19 mouse cellular contexts compared by ENCODE assay signal in genomic region chr3:107868452-107868851, GRCm38 (mm10). TPM values are rescaled to one million over a fixed set of nuclear protein-coding genes. Genes with fewer than 3 reads are reported as not detected.
DNase-seq lines count a peak whose midpoint lies in the region; ATAC-seq and TF ChIP-seq lines count a peak whose summit lies in the region.
"Had no signal": no experiment of that assay in that cellular context is flagged by ENCODE, and none has a peak within 500 bp of the region (broad histone marks: within the 10 kb centered on the region; RNA-seq: fewer than 3 reads in every experiment).

No protein-coding gene starts in this region.

- no peak for TF ChIP-seq POLR2A in ES-Bruce4 (IDR thresholded peaks at IDR 0.05; ENCODE audit: insufficient read depth, low read length)

- WGBS in hindbrain, embryonic 10.5 days, result 89% methylated on average over 22 of the region's 22 CpGs
- whole genome bisulfite sequencing in hindbrain, embryonic 16.5 days, result 88% methylated on average over 22 of the region's 22 CpGs
- 88% methylated on average over 22 of the region's 22 CpGs for WGBS in midbrain, embryonic 10.5 days
- WGBS in midbrain, embryonic 15.5 days, result 85% methylated on average over 22 of the region's 22 CpGs
- 90% methylated on average over 22 of the region's 22 CpGs for WGBS in limb, embryonic 13.5 days

- H3K27me3 ChIP-seq in hindbrain, embryonic 10.5 days (ENCODE audit: insufficient read depth, poor library complexity, severe bottlenecking), result peaks cover 7% of the 10 kb centered on the region; the same call in 1 of the 2 replicates
- H3K27me3 ChIP-seq in hindbrain, embryonic 16.5 days (replicated peaks; ENCODE audit: control insufficient read depth, insufficient read depth, low read length), result no peaks in the 10 kb centered on the region
- H3K27me3 ChIP-seq in midbrain, embryonic 10.5 days (ENCODE audit: low read depth, poor library complexity, severe bottlenecking), result 0 out of 2 replicates have a peak, but pooled peaks cover 4% of the 10 kb centered on the region
- H3K27me3 ChIP-seq in midbrain, embryonic 15.5 days (replicated peaks), result no peaks in the 10 kb centered on the region
- no peaks in the 10 kb centered on the region for H3K27me3 ChIP-seq in ES-Bruce4 (ENCODE audit: control insufficient read depth, insufficient read depth, low read length, poor library complexity, severe bottlenecking)
- H3K27me3 ChIP-seq in limb, embryonic 13.5 days, result no peaks in the 10 kb centered on the region
- H3K27me3 ChIP-seq: embryonic facial prominence, embryonic 15.5 days had no signal

- TF ChIP-seq EP300 in ES-Bruce4 (IDR thresholded peaks at IDR 0.05; ENCODE audit: insufficient read depth, low read depth, low read length), result no peak

- no peak overlapping the region for H3K4me2 ChIP-seq in hindbrain, embryonic 16.5 days (ENCODE audit: low read length)
- H3K4me2 ChIP-seq in midbrain, embryonic 15.5 days, result no peak overlapping the region
- H3K4me2 ChIP-seq in limb, embryonic 13.5 days (replicated peaks), result no peak overlapping the region
- H3K4me2 ChIP-seq: embryonic facial prominence, embryonic 15.5 days had no signal

- H3K4me1 ChIP-seq in hindbrain, embryonic 10.5 days (replicated peaks), result peaks cover 18% of the 10 kb centered on the region
- H3K4me1 ChIP-seq in hindbrain, embryonic 16.5 days (ENCODE audit: control insufficient read depth, insufficient read depth, low read depth, low read length), result peaks cover 7% of the 10 kb centered on the region; the same call in 1 of the 2 replicates
- H3K4me1 ChIP-seq in midbrain, embryonic 10.5 days, result peaks cover 22% of the 10 kb centered on the region
- H3K4me1 ChIP-seq in midbrain, embryonic 15.5 days, result peaks cover 18% of the 10 kb centered on the region
- no peaks in the 10 kb centered on the region for H3K4me1 ChIP-seq in ES-Bruce4 (ENCODE audit: control insufficient read depth, insufficient read depth, low read length)
- peaks cover 25% of the 10 kb centered on the region for H3K4me1 ChIP-seq in limb, embryonic 13.5 days

- no peak for DNase-seq in hindbrain, embryonic 10.5 days (ENCODE audit: low spot score)
- no peak for DNase-seq in midbrain, embryonic 10.5 days (ENCODE audit: low spot score)
- DNase-seq in cerebellum, adult 9-10 months, result no peak
- DNase-seq: adrenal gland, adult 8-10 months; B cell, adult 2 months; gastrocnemius, postnatal 25 days; heart, adult 2 months; heart, postnatal 36 days; kidney, adult 8-10 months; kidney, postnatal 14 days; liver; thymus, postnatal 36 days had no signal

- TF ChIP-seq CTCF in ES-Bruce4 (IDR thresholded peaks at IDR 0.05; ENCODE audit: low read depth, low read length), result no peak

- no peak overlapping the region for H3K9ac ChIP-seq in hindbrain, embryonic 16.5 days (ENCODE audit: low read depth, low read length)
- H3K9ac ChIP-seq in midbrain, embryonic 15.5 days, result no peak overlapping the region
- peak overlapping the region; percentile 27 for H3K9ac ChIP-seq in ES-Bruce4 (ENCODE audit: low read depth, poor library complexity, severe bottlenecking)
- 0 out of 2 replicates have a peak overlapping the region, but pooled peaks have one; percentile 43 for H3K9ac ChIP-seq in limb, embryonic 13.5 days
- H3K9ac ChIP-seq: embryonic facial prominence, embryonic 15.5 days had no signal

- no peak for ATAC-seq in hindbrain, embryonic 16.5 days
- no peak for ATAC-seq in midbrain, embryonic 15.5 days (replicated peaks)
- no peak for ATAC-seq in limb, embryonic 13.5 days (ENCODE audit: low FRiP score, low read depth)
- ATAC-seq: lung, postnatal 0 days had no signal

- H3K36me3 ChIP-seq in hindbrain, embryonic 10.5 days, result no peaks in the 10 kb centered on the region
- no peaks in the 10 kb centered on the region for H3K36me3 ChIP-seq in hindbrain, embryonic 16.5 days (ENCODE audit: control insufficient read depth, insufficient read depth, low read length)
- no peaks in the 10 kb centered on the region for H3K36me3 ChIP-seq in midbrain, embryonic 10.5 days
- H3K36me3 ChIP-seq in midbrain, embryonic 15.5 days (replicated peaks), result no peaks in the 10 kb centered on the region
- no peaks in the 10 kb centered on the region for H3K36me3 ChIP-seq in ES-Bruce4 (ENCODE audit: control insufficient read depth, insufficient read depth, low read length, poor library complexity, severe bottlenecking)
- H3K36me3 ChIP-seq in limb, embryonic 13.5 days, result no peaks in the 10 kb centered on the region
- H3K36me3 ChIP-seq: embryonic facial prominence, embryonic 15.5 days had no signal

- no peak overlapping the region for H3K4me3 ChIP-seq in hindbrain, embryonic 10.5 days
- no peak overlapping the region for H3K4me3 ChIP-seq in hindbrain, embryonic 16.5 days (ENCODE audit: low read length)
- no peak overlapping the region for H3K4me3 ChIP-seq in midbrain, embryonic 10.5 days
- no peak overlapping the region for H3K4me3 ChIP-seq in midbrain, embryonic 15.5 days
- peak overlapping the region; percentile 39 for H3K4me3 ChIP-seq in ES-Bruce4 (ENCODE audit: low read depth, low read length)
- H3K4me3 ChIP-seq in limb, embryonic 13.5 days, result no peak overlapping the region
- H3K4me3 ChIP-seq: embryonic facial prominence, embryonic 15.5 days; heart, adult 2 months had no signal

- H3K9me3 ChIP-seq in hindbrain, embryonic 10.5 days, result no peaks in the 10 kb centered on the region
- no peaks in the 10 kb centered on the region for H3K9me3 ChIP-seq in hindbrain, embryonic 16.5 days (ENCODE audit: control insufficient read depth, low read length)
- no peaks in the 10 kb centered on the region for H3K9me3 ChIP-seq in midbrain, embryonic 10.5 days (replicated peaks)
- no peaks in the 10 kb centered on the region for H3K9me3 ChIP-seq in midbrain, embryonic 15.5 days
- H3K9me3 ChIP-seq in ES-Bruce4 (replicated peaks; ENCODE audit: control insufficient read depth, insufficient read depth, low read length, poor library complexity, severe bottlenecking), result no peaks in the 10 kb centered on the region
- no peaks in the 10 kb centered on the region for H3K9me3 ChIP-seq in limb, embryonic 13.5 days
- H3K9me3 ChIP-seq: embryonic facial prominence, embryonic 15.5 days had no signal

- peak overlapping the region; percentile 60; the same call in 1 of the 2 replicates for H3K27ac ChIP-seq in hindbrain, embryonic 10.5 days
- H3K27ac ChIP-seq in hindbrain, embryonic 16.5 days (ENCODE audit: low read depth, low read length), result no peak overlapping the region
- peak overlapping the region; percentile 75 for H3K27ac ChIP-seq in midbrain, embryonic 10.5 days (replicated peaks)
- H3K27ac ChIP-seq in midbrain, embryonic 15.5 days, result no peak overlapping the region
- no peak overlapping the region for H3K27ac ChIP-seq in ES-Bruce4 (ENCODE audit: insufficient read depth, low read length)
- H3K27ac ChIP-seq in limb, embryonic 13.5 days, result no peak overlapping the region
- H3K27ac ChIP-seq: embryonic facial prominence, embryonic 15.5 days; heart, adult 2 months had no signal

RNA-seq across cellular contexts. Expression of gene Eps8l3, which starts 8.6 kb away (rescaled TPM):
- polyA plus RNA-seq in hindbrain, embryonic 10.5 days (2016; fragmentation: Nextera tagmentation; extraction: Ambion mirVana), result not detected in 2 replicates
- not detected in 2 replicates for polyA plus RNA-seq in hindbrain, embryonic 16.5 days (2015; fragmentation: Nextera tagmentation; extraction: Ambion mirVana)
- not detected in 2 replicates for polyA plus RNA-seq in midbrain, embryonic 10.5 days (2016; fragmentation: Nextera tagmentation; extraction: Ambion mirVana)
- 0.09 TPM in 1 of 2 replicates, not detected in the other for polyA plus RNA-seq in midbrain, embryonic 15.5 days (2015; fragmentation: Nextera tagmentation; extraction: Ambion mirVana)
- polyA plus RNA-seq in ES-Bruce4 (2011; ENCODE audit: insufficient read depth, insufficient read length, low read depth, missing spikeins), result not detected in 2 replicates
- 0.38 TPM in 1 of 2 replicates, not detected in the other for polyA plus RNA-seq in limb, embryonic 13.5 days (2015; fragmentation: Nextera tagmentation; extraction: Ambion mirVana)
- polyA plus RNA-seq: embryonic facial prominence, embryonic 15.5 days; heart, adult 2 months; heart, embryonic 14.5 days; lung, postnatal 0 days had no signal

RNA-seq across cellular contexts. Expression of gene Gstm5, which starts 27.2 kb away (rescaled TPM):
- polyA plus RNA-seq in hindbrain, embryonic 10.5 days (2016; fragmentation: Nextera tagmentation; extraction: Ambion mirVana), result 219 and 233 TPM in 2 replicates
- polyA plus RNA-seq in hindbrain, embryonic 16.5 days (2015; fragmentation: Nextera tagmentation; extraction: Ambion mirVana), result 270 and 292 TPM in 2 replicates
- 240 and 243 TPM in 2 replicates for polyA plus RNA-seq in midbrain, embryonic 10.5 days (2016; fragmentation: Nextera tagmentation; extraction: Ambion mirVana)
- 214 and 222 TPM in 2 replicates for polyA plus RNA-seq in midbrain, embryonic 15.5 days (2015; fragmentation: Nextera tagmentation; extraction: Ambion mirVana)
- polyA plus RNA-seq in ES-Bruce4 (2011; ENCODE audit: insufficient read depth, insufficient read length, low read depth, missing spikeins), result 21.3 and 22.2 TPM in 2 replicates
- 260 TPM in 2 replicates for polyA plus RNA-seq in limb, embryonic 13.5 days (2015; fragmentation: Nextera tagmentation; extraction: Ambion mirVana)

Comparison
In these comparisons a context has a peak if more than half of its experiments do, and no peak if none do; other contexts are left out.
1. H3K27ac ChIP-seq: peak in hindbrain, embryonic 10.5 days (single experiment) and midbrain, embryonic 10.5 days (single experiment); none in hindbrain, embryonic 16.5 days (single experiment), midbrain, embryonic 15.5 days (single experiment), ES-Bruce4 (single experiment) and limb, embryonic 13.5 days (single experiment).
2. H3K9ac ChIP-seq: peak in ES-Bruce4 (single experiment) and limb, embryonic 13.5 days (single experiment); none in hindbrain, embryonic 16.5 days (single experiment) and midbrain, embryonic 15.5 days (single experiment).